Mouse (Mus musculus) CH12F3 (cell line): ENCODE data around the gene 4930578C19Rik.
"Not testable (repeated sequence)": the region's sequence is repeated elsewhere in the genome, so short reads cannot be mapped to it uniquely, and the experiment has no call there.

Source experiments
- in situ Hi-C: fragments of 300-500 bp; cut with MboI; formaldehyde crosslinking; loops from 2 replicates; pipeline ENCODE4 v1.14.3; 2020; ENCODE audit warnings: low sequenced_read_pairs

4930578C19Rik gene

DNA sequence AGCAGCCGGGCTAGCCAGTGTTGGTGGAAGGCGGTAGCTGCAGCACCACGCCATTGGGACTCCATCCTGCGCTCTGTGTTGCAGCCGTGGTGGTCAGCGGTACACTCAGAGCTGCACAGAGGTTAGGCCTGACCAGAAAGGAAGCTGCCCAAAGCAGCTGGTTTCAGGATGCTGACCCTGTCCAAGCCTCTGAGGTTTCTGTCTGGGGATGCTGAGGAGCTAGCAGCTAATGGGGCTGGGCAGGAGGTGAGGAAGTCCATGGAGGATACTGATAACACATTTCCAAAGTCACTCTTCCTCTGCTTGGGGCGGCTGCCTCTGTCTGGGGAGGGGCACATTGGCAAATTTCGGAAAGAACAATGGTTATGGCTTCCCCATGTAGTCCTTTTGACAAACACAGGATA is at the start of gene 4930578C19Rik:
4930578C19Rik (minus strand) TSS at position 200 of the 404 bp plus-strand sequence.
- in situ Hi-C loops, result no loop called here

DNA sequence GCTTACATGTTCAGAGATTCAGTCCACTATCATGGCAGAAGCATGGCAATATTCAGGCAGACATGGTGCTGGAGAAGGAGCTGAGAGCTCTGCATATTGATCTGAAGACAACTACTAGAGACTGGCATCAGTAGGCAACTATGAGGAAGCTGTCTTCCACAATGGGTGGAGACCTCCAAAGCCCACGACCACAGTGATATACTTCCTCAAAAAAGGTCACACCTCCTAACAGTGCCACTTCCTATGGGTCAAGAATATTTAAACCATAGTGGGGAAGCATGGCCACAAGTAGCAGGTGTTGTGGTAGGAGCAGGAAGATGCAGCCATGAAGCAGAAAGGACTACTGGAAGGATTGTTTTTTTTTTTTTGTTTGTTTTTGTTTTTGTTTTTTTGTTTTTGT is 6.5 kb upstream of the 4930578C19Rik start:
- in situ Hi-C loops, result no loop called here

- in situ Hi-C loops, result no loop called here
These were observed 1.7 kb upstream of the 4930578C19Rik start for GRCm38 (mm10) chrX:18462879-18463278.

DNA sequence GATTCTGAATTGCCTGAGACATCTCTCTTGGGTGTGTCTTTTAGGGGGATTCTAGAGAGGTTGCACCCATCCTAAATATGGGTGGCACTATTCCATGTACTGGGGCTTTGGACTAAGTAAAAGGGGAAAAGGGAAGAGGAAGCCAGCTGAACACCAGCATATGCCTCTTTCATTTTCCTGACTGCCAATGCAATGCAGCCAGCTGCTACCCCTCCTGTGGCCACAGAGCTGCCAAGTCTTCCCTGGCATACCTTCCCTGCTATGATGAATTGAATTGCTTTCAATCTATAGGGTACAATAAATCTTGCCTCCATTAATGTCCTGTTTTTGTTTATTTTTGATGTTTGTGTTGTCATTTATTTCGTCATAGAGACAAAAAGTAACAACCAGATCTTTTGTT is 9.6 kb downstream of the 4930578C19Rik start:
- in situ Hi-C loops, result no loop called here

DNA sequence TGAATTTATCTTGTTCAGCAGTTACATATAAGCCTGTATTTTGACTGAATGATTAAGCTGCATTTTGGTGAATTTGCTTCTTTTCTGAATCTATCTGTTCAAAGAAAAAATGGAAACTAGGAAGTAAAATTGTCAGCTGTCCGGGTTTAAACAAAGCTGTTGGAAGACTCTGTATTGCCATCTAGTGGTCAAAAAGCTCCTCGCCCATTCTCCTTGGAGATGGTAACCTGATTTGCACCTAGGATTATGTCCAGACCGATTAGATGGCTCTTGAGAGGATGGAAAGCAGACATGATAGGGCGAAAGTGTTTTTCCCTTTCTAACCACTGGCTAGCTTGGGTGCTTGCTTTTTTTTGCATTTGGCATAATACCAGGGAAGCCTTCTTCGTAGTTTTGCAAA is 19.1 kb downstream of the 4930578C19Rik start:
- in situ Hi-C loops, result no loop called here

GRCm38 (mm10) chrX:18425451-18425850 is 35.7 kb downstream of the 4930578C19Rik start:
- in situ Hi-C loops, result no loop called here

- in situ Hi-C loops, result no loop called here
These were observed 38.0 kb downstream of the 4930578C19Rik start for GRCm38 (mm10) chrX:18423206-18423605.

DNA sequence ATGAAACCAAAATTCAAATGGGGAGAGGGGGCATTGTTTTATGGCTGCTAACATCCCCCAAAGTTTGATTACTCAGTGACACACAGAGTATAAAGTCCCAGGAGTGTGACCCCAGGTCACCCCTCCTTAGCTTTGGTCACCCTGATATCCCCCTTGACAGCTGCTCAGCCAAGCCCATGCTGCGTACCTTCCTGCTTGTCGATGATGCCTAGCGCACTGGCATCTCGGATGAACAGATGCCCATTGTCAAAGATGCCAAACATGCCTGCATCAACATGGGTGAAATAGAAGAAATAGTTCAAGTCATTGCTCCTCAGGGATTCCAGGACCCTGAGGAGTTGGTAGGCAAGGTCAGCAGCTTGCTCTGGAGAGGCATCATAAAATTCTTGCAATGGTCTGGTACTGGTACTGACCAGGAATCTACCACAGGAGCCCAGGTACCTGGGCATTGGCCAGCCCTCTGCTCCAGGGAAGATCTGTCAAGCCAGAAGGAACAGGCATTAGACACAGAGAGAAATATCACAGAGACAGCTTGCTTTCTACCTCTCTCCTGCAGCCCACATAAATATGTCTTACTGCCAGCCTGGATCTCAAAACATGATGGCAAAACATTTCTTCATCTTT is 40.9 kb downstream of the 4930578C19Rik start:
- in situ Hi-C loops, result no loop called here

DNA sequence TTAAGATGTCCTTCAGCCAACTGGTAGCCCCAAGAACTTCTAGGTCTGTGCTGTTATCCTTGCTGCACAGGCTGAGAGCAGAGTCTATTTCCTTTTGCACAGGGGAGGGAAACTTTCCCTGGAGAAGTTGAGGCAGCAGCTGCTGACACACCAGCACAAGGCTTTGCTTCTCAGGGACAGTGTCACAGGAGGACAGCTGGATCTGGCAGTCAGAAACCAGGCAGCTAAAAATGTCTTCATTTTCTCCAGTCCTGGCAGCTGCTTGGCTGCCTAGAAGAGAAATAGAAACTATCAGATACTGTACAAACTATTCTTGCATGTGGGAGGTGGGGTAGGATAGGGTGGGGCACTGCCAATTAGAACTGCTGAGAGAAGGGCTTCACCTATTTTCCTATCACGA is 42.2 kb downstream of the 4930578C19Rik start:
- in situ Hi-C loops, result no loop called here

DNA sequence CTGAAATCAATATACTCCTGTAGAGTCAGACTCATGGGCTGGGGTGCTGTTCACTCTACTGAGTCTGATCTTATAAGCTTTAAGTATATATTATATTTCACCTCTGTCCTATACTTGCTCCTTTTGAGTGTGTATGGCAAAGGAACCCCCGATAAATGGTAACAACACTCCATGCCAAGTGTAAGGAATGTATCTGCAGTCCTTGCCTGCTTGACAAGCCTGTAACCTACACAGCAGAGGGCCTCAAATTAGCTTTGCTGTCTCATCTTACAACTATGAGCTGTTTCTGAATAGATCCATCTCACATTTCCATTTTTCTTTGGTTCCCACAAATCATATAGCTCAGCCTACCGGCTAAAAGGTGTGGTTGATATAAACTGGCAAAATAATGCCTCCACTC is 46.6 kb downstream of the 4930578C19Rik start:
- in situ Hi-C loops, result no loop called here

DNA sequence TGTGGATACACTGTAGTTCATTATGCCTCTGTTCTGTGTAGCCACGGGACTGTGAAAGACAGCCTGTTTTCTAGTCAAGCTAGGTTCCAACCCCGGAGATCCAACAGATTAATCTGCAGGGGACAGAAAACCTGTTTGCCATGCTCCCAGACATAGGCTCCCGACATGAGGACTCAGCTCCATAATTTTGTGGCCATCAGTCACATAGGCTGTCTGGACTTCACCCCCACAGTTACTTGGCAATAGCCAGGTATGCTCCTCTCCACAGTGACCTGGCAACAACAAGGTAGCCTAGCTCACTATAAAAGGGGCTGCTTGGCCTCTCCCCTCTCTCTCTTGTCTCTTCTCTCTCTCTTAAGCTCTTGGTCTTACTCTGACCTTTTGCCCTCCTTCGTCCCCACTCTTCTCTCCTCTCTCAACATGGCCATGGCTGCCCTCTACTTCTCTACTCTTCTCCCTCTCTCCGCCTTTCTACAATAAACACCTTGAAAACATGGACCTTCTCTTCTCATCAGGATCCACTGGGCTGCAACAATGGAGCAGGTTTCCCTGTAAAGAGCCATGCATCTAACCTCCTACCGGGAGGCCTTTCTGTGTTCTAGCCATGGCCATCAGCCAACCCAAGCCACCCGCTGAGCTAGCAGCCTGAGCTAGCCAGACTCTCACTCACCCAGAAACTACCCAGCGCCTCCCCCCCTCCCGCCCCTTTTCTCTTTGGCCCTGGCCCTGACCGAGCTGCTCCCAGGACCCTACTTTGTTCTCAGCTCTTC is 49.9 kb downstream of the 4930578C19Rik start:
- in situ Hi-C loops, result no loop called here

- in situ Hi-C loops, result no loop called here
These were observed 51.6 kb downstream of the 4930578C19Rik start for GRCm38 (mm10) chrX:18409598-18409997.

DNA sequence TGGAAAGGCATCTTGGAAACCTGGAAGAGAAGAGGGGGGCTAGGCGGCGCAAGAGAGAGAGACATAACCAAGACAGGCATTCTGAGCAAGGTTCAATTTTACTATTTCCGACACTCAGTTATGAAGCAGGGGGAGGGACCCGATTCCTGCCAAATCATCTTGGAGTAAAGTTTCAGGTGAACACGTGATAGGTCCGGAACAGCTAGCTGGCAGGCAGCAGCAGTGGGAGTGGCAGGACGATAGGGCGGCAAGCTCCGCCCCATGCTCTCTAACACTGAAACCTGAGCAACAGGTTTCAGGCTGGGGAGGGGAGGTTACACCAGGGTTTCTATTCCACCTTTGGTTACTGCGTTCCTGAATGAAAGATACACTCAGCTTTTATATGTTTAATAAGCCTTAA is 58.9 kb downstream of the 4930578C19Rik start:
- in situ Hi-C loops, result no loop called here

- in situ Hi-C loops, result no loop called here
These were observed 64.5 kb downstream of the 4930578C19Rik start for GRCm38 (mm10) chrX:18396700-18397099.

- in situ Hi-C loops, result not testable (repeated sequence)
These were observed 77.0 kb downstream of the 4930578C19Rik start for GRCm38 (mm10) chrX:18384181-18384580.
